Mouse (Mus musculus): ENCODE results near the gene Elf2.
A peak's percentile ranks its signal among the peaks of the same experiment; 100 is the strongest.

Elf2 gene

DNA sequence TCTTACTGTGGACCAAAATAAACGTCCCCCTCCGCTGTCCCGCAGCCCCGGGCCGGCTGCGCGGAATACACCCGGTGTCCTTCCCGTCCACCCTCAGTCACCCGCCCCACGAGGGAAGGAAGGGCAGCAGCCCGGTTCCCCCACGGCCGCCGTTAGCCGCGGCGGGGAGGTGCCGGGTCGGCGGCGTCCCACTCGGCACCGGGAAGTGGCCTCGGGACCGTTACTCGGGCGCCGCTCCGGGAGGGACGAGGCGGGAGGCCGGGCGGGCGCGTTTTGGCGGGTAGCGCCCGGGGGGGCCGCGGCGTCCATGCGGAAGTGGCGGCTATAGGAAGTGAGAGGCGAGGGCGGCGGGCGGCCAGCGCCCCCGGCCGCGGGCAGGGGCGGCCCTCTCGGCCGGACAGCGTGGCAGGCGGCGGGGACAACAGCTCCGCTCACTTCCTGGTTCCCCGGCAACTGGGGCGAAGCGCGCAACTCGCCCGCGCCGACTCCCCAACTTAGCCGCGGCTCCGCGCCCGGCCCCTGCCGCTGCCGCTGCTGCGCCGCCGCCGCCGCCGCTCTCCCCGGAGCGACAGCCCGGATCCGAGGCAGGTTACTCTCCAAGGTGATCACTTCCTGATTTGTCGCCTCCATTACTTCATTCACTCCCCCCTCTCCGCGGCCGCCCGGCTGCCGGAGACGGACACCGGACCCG is 63.9 kb downstream of the Elf2 start:
- peak; percentile 66 to 74 for DNase-seq

DNA sequence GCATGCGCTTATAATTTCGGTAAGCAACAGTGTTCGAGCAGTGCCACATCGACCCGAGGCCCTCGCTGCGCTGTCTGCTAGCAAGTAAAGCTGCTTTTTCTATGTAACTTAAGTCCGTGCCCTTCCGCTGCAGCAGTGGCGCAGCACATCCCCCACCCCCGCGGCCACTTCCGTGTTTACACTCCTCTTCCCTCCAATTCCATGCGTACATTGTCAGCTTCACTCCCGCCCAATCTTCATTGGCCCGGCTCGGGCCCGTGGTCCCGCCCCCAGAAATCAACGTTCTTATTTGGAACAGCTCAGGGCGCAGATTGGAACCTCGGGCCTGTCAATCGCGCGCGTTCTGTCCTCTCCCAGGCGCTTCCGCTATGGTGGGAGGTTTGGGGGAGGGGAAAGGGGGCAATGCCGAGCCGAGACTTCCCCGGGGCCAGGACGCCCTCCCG is 64.5 kb downstream of the Elf2 start:
- peak; percentile 97 to 99 for DNase-seq

DNA sequence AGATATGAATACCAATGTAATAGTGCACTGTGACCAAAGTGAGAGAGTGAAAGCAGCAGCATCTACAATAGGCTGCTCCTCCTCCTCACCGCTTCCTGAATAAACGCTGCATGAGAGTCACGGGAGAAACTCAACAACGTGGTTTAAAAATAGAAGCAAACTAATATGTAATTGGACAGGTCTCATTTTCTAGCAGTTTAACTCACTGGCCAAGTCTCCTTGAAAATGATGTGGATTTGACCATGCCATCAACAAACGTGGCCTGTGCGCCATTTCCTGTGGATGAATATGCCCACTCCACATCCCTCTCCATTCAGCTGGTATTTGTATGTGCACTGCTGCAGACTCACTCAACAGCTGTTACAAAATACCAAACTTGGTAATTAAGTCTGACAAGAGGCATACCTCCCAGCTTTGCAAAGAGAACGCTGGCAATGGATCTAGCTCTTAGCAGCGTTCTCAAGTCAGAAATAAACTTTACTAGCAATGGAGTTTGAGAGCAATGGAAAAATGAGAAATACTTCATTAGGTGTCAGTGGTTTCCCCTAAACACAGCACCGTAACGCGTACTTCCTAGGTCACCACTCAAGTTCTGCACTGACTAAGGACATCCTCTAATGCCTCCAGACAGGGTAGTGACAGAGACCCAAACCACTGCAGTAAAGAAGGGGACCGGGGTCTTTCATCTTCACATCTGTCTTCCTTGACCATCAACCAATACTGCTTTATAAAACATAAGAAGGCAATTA is 70.2 kb downstream of the Elf2 start:
- DNase-seq, result peak; percentile 14 to 26

DNA sequence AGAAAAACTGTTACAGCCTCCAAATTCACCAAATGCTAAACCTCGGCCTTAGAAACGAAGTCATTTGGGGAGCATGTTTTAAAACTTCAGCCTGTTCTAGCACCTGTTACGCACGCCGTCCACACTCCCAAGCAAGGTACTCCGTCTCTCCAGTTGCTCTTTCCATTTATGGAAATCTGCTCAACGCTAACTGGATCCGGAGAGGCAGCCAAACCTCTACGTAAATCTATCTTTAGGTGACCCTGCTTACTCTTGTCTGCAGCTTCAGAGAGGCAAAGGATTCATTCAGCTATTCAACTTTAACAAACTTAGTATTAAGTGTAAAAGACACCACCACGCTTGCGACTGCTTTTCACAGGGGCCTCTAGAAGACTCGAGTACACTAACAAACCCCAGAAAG is 72.0 kb downstream of the Elf2 start:
- DNase-seq, result no peak

DNA sequence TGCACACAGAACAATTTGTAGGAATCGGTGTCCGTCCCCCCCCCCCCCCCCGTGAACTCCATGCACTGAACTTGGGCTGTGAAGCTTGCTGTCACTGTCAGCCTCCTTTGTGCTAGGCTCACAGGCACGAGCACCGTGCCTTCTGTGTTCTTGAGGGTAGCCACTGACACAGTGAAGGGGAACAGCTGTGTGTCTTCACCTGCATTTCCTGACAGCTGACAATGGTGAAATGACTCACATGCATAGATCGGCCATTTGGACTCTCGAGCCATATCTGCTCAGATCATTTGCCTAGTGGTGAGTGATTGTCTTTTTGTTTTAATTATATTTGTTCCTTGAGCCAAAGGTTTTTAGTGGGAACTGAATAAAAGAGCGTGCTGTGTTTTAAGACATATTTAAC is 77.5 kb downstream of the Elf2 start:
- DNase-seq, result no peak

DNA sequence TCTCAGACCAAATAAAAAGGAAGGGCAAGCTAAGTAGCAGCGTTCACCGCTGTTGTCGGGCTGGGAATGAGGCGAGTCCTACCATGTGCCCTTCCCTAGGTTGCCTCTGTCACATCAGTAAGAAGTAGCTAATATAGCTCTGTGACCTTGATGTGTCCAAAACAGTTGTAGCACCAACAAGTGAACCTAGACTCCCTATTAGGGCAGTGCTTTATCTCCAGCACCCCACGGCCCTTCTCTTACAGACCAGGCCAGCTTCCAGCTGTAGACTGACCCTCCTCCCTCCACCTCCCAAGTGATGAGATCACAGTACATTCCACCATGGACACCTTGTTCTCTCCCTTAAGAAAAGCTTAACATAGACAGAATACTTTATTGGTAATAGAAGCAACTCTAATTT is 82.4 kb downstream of the Elf2 start:
- no peak for DNase-seq

DNA sequence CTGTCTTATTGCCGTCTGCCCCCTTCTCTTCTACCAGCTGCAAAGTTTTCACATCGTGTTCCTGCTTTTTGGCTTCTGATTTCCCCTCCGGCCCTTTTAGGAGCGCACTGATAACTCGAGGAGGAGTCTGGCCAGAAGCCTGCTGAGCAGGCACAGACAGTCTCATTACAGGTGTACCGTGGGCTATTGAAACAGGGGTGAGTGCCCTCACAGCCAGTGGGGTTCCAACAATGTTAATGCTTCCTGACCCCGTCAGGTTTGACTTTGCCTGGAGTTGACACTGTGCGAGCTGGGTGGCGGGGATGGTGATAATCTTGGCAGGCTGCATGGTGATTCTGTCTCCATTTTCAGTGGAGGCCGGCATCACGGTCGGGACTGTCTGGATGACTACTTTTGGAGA is 84.0 kb downstream of the Elf2 start:
- DNase-seq, result no peak

DNA sequence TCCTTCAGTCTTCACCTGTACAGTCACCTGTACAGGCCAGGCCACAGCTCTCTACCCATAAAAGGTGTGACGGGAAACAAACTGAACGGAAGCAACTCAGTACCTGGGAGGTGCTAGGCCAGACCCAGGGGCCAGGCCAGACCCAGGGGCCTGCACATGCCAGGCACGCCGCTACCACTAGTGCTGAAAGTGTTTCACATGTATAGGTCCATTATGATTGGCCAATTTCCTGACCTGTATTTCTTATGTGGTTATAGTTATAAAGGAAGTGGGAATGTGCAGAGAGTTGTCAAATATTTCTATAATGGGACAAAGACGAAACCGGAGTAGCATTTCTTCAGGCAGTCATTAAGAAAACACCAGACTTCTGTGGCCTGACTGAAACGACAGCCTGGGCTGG is 85.7 kb downstream of the Elf2 start:
- peak in 1 of 2 experiments; percentile 4 for DNase-seq

DNA sequence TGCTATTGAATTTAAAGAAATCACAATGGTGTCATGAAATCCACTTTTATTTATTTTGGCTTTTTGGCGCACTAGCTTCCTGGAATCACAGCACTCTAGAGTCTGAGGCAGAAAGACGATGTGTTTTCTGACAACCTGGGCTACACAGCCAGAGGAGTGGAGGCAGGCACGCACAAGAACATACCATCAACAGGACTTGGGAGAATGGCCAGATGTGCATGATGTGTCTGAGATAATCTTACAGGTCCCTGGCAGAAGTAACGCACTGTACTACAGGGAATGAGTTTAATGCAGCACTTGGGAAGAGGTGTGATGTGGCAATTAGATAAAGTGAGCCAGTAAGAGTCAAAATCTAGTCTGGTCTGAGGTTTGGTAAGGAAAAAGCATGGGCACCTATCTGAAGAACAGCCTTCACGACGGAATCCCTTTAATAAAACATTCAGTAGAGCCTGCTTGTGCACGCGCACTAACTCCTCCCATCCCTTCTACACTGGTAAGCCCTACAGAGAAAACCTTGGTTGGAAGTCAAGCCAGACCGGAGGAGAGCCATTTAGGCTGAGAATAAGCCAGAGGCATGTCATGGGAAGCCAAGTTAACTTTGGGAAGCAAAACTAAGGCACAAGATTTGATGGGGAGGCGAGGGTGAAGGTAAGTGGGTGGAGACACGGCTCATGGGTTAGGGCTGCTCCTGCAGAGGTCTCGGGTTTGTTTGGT is 87.6 kb downstream of the Elf2 start:
- no peak for DNase-seq

DNA sequence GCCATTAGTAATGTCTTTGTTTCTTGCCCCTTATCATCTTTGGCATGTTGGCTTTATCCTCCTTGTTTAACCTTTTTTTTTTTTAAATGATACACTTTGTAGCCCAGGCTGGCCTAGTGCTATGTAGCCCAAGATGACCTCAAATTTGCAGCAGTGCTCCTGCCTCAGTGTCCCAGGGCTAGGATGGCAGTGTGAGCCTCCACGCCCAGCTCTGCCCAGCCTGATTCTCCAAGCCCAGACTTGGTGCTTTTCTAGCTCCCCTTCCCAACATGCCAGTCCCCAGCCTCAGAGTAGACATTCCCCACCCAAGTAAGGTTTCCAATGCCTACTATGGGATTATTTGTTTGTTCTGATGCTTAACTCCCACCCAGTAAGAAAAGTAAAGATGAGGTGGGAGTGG is 88.2 kb downstream of the Elf2 start:
- DNase-seq, result no peak

DNA sequence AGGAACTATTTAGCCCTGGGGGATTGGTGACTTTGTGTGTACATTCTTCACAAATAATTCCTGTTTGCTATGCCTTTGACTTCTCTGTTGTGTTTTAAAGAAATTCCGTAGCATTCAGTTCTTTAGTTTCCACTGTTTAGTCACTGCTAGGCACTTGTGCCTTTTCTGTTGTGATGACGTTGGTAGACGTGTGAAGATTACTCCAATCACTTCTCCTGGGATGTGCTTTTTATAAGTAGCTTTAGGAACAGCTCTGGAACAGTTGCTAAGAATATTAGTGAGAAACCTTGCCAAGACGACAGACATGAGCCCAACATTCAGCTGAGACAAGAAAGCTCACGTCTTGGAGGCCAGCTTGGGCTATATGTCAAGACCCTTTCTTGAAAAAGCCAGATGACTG is 89.4 kb downstream of the Elf2 start:
- DNase-seq, result no peak

DNA sequence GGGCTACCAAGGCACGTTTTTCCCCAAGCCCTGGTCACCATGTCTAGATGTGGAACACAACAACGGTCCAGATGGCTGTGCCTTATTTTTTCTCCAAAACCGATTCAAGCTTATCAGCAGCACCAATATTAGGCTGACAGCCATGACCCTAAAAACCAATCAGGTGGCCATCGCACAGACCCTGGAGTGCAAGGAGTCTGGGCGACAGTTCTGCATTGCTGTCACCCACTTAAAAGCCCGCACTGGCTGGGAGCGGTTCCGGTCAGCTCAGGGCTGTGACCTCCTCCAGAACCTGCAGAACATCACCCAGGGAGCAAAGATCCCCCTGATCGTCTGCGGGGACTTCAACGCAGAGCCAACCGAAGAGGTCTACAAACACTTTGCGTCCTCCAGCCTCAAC is 90.6 kb downstream of the Elf2 start:
- no peak for DNase-seq

DNA sequence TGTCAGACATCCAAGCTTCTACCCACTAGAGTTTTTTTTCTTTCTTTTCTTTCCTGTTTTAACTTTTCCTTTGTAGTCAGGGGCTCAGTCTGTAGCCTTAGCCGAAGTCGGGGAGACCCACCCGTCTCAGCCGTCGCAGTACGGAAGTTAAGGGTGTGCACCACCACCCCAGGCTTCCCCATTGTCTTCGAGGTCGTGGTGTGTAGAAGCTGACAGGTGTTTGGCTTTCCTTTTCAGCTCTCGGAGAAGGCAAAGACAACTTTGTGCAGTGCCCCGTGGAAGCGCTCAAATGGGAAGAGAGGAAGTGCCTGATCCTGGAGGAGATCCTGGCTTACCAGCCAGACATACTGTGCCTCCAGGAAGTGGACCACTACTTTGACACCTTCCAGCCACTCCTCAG is 91.0 kb downstream of the Elf2 start:
- DNase-seq, result no peak

DNA sequence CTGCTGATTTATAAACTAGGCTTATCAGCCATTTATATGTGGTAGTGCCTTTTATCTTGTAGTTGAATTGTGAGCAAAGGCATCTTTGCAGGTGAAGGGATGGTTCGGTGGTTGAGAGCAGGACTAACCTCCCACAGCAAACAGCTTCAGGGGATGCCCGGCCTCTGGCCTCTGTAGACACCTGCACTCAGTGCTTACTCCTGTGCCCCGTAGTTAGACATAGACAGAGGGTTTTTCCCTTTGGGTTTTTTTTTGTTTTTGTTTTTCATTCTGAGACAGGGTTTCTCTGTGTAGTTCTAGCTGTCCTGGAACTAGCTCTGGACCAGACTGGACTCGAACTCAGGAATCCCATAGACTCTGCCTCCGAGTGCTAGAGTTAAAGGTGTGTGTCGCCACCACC is 91.9 kb downstream of the Elf2 start:
- DNase-seq, result no peak

DNA sequence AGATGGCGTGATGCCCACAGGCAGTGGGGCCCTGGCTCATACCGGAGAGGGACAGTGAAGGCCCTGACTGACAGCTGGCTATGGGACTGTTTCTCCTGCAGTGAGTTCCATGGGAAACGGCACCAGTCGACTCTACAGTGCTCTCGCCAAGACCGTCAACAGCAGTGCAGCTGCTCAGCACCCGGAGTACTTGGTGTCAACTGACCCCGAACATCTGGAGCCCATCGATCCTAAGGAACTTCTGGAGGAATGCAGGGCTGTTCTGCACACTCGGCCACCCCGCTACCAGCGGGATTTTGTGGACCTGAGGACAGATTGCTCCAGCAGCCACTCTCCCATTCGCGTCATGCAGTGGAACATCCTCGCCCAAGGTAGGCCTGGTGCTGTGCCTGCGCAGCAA is 92.8 kb downstream of the Elf2 start:
- DNase-seq, result no peak

DNA sequence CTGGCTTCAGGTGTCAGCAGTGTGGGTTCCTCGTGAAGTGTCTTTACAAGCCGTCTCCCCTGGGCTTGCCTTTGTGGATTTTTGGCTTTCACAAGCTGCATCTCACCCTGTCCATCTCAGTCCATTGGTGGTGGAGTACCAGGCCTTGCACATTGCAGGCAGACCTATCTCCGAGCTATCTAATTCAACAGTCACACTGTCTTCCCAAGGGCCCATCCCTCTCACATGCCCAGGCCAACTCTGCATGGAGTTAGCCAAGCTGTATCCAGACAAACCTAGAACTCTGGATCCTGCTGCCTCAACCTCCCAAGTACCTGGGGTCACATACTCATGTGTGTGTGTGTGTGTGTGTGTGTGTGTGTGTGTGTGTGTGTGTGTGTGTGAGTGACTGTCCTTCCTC is 100.9 kb downstream of the Elf2 start:
- DNase-seq, result no peak

DNA sequence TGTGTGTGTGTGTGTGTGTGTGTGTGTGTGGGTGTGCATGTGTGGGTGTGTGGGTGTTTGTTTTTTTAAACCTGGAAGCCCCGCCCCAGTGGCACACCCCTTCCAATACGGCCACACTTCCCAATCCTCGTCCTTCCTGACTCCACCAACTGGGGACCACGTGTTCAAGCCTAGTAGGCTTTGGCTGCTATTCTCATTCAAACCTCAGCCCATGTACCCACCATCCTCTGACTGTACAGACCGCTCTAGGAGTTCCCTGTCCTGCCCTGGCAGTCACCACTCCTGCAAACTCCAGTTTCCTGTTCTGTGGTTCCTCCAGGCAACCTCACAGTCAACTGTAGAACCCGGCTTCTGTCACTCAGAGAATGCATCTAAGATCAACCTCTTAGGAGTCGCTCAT is 101.9 kb downstream of the Elf2 start:
- no peak for DNase-seq

DNA sequence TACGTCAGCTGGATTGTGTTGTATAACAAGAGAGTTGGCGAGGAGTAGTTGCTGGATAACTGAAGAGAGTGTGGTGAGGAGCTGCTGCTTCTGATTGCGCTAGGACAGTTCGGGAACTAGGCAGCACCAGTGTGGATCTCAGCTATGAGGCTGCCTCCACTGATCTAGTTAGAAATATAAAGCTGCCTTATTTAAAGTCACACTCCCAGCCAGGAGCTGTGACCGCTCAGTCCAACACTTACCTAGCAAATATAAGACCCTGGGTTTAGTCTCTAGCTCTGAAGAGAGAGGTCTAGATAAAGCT is 105.8 kb downstream of the Elf2 start:
- no peak for DNase-seq

DNA sequence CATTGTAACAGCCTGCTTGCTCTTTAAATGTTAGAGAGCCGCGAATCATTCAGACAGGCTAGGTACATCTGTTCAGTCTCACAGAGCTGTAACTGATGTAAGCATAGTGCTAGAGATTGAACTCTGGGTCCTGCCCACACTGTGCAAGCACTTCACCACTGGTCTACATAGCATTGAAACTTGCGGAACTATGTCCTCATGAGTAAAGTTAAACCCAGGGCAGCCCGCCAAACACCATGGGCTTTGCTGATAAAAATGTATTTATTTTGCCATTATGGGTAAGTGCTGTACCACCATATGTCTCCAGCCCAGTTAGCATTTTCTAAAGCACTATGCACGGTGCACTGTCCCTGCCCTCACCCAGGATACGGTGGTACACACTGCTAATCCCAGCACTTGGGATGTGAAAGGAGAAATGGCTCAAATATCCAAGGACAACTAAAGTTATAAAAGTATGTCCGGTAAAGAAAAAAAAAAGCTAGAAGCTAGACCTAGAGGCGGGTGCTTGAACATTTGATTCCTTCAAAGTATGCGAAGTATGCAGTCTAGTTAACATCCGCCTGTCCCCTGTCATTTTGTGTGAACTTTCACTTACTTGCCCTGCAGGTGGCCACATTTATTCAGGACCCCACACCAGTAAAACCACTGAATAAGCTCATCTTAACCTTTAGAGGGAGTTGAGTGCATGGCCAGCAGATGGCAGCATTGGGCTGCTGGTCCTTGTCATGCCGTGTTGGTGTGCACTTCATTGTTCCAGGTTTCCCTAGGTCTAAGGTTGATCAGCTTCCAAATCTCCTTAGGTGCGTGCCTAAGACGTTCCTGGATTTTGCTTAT is 106.3 kb downstream of the Elf2 start:
- DNase-seq, result peak; percentile 84 to 87

DNA sequence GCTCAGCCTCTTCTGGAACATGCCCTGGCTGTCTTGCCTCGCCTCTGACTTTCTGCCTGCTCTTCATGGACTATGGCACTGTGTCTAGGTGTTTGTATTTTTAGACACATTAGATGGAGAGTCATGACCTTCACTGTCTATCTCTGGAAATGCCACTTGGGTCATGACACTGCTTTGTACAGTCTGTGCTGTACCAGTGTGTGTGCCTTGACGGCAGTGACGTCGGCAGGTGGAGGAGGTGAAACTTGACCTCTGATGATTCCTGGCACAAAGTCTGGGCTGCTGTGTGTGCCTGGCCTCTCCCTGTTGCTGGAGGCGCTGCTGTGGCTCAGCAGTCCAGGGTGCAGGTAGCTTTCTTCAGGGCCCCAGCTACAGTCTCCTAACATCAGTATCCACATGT is 107.0 kb downstream of the Elf2 start:
- no peak for DNase-seq

DNA sequence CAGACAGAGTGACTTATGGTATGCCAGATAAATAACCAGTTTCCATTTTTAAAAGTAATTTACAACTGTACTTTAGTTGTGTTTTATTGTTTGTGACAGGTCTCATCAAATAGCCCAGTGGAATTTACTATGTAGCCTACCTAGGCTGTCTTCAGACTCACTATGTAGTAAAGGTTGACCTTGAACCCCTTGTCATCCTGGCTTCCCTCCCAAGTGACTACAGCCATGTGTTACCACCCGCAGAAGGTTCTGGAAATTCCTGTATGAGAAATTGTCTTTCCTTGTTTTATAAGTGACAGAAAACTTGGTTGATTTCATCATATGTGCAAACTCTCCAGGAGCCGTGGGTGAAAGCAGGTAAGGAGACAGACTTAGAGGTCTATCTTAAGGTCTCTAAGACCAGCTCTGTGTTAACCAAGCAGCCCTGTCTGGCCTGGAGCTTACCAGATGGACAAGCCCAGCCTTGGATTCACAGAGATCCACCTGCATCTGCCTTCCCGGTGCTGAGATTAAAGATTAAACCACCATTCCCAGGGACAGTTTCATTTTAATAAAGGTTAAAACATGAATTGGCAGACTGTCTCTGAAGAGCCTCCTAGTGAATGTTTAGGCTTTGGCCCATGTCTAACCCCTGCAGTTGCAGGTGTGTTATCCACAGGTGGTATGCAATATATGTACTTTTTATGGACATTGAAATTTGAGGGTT is 108.1 kb downstream of the Elf2 start:
- DNase-seq, result no peak

DNA sequence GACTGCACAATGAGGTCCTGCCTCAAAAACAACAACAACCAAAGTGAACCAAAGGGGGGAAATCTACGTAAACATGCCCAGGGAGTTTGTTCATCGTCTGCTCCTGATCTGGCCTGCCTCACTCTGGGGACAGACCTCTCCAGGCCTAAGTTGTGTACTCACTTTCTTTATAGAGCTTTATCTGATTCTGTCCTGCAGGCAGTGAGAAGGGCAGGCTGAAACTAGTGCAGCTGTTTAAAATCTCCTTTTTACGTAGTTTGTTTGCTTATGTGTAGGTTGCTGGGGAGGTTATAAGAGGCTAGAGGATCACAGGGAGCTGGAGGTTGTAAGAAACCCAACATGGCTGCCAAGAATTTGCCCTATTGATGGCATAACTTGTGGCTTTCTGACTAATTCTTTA is 109.0 kb downstream of the Elf2 start:
- DNase-seq, result no peak

DNA sequence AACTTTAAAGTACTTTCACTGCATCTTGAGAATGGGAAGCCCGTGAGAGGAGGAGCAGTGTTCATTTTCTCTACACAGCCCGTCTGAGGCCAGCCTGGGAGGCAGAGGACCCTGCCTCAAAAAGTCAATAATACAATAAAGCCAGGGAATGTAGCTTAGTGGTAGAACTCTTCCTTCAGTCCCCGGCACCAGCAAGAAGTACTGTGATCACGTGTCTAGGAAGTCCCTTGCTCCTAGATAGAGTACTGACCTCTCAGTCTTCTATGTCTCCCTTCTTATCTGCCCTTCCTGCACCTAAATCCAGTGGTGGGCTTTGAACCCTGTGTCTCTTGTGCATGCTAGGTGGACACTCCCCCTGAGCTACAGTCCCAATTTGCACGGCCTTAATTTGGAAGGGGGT is 109.6 kb downstream of the Elf2 start:
- no peak for DNase-seq

Data from B cell, adult 2 months (primary cell).